ENCODE assay signal across 1 mouse cellular context in the genomic region with DNA sequence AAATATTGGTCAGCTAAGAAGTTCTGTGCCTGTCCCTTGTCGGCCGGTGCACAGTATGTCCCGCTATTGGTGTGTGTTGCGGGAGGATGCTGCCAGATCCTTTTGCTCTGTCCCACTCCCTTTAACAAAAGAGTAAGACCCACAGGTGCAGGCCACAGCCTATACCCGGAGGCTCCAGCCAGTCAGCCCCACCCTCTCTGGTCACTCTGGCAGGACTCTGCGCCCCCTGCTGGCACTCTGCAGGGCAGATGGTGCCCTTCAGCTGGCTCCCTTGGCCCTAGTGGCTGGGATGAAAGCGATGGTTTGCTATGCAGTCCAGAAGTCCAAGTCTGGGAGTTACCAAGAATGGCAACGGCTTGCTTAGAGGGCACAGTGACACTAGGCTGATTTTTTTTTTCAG.
TF ChIP-seq lines count a peak whose summit lies in the region.

No protein-coding gene starts in this region.

TF ChIP-seq in C2C12, 6 proteins besides CTCF, POLR2A, EP300 and RAD21:
- no peak for TF ChIP-seq FOSL1 (IDR thresholded peaks at IDR 0.05; ENCODE audit: insufficient read depth, low read length, poor library complexity, severe bottlenecking)
- no peak for TF ChIP-seq CEBPB (IDR thresholded peaks at IDR 0.05; ENCODE audit: low read depth)
- no peak for TF ChIP-seq MYOD1 (IDR thresholded peaks at IDR 0.05; ENCODE audit: control insufficient read depth, insufficient read length, low read depth)
- TF ChIP-seq MYOG (IDR thresholded peaks at IDR 0.05; ENCODE audit: control insufficient read depth, extremely low read depth, insufficient read length): no peak
- no peak for TF ChIP-seq USF1 (IDR thresholded peaks at IDR 0.05; ENCODE audit: low read depth)
- TF ChIP-seq MAX (IDR thresholded peaks at IDR 0.05): no peak
TF ChIP-seq in C2C12: peak in this region for 0.
